Mouse (Mus musculus) hindbrain, embryonic 14.5 days (tissue): ENCODE data around the gene Gpr156. TPM values are rescaled to one million over a fixed set of nuclear protein-coding genes. Genes with fewer than 3 reads are reported as not detected.
"Not testable (repeated sequence)": the region's sequence is repeated elsewhere in the genome, so short reads cannot be mapped to it uniquely, and the experiment has no call there.

Experiments used
- ATAC-seq: fragments of 200-750 bp; cut with Nextera tagmentation; 2 replicates; pipeline ENCODE4 v1.8.0; 2017; ENCODE audit warnings: moderate number of reproducible peaks, mild to moderate bottlenecking, moderate TSS enrichment, moderate library complexity; ENCODE audit not compliant: low FRiP score
- DNase-seq: peaks from one replicate; pipeline ENCODE4 v3.0.0-alpha.2; 2015; ENCODE audit warnings: low spot score
- H3K27ac ChIP-seq: fragments of 300-500 bp; sonication (generic); 2 replicates; pipeline ENCODE4 v1.5.1; 2014; ENCODE audit warnings: mild to moderate bottlenecking, moderate library complexity
- H3K27me3 ChIP-seq: fragments of 300-500 bp; sonication (generic); 2 replicates; pipeline ENCODE4 v1.6.1; 2014; ENCODE audit warnings: mild to moderate bottlenecking, low read length, mixed read lengths; ENCODE audit not compliant: control insufficient read depth, insufficient read depth
- H3K36me3 ChIP-seq: fragments of 300-500 bp; sonication (generic); replicated peaks from 2 replicates; pipeline ENCODE4 v1.6.1; 2014; ENCODE audit not compliant: control insufficient read depth, insufficient read depth
- H3K4me1 ChIP-seq: fragments of 300-500 bp; sonication (generic); replicated peaks from 2 replicates; pipeline ENCODE4 v1.6.1; 2014; ENCODE audit warnings: antibody characterized with exemption, low read length, mixed read lengths; ENCODE audit not compliant: control insufficient read depth, insufficient read depth
- H3K4me2 ChIP-seq: fragments of 300-500 bp; sonication (generic); replicated peaks from 2 replicates; pipeline ENCODE4 v1.6.1; 2014; ENCODE audit warnings: mild to moderate bottlenecking, moderate library complexity
- H3K4me3 ChIP-seq: fragments of 300-500 bp; sonication (generic); replicated peaks from 2 replicates; pipeline ENCODE4 v1.5.1; 2014; ENCODE audit warnings: mild to moderate bottlenecking, low read length
- H3K9ac ChIP-seq: fragments of 300-500 bp; sonication (generic); 2 replicates; pipeline ENCODE4 v1.6.1; 2014
- H3K9me3 ChIP-seq: fragments of 300-500 bp; sonication (generic); 2 replicates; pipeline ENCODE4 v1.6.1; 2016; ENCODE audit warnings: low read length; ENCODE audit not compliant: control insufficient read depth
- WGBS: fragments of 180-500 bp; shearing (Covaris S2); extraction: QIAGEN DNeasy Blood & Tissue Kit; methylation state at CpG from one replicate; pipeline ENCODE4 v1.1.7; 2014; 5-methylcytosine and 5-hydroxymethylcytosine counted together
- polyA plus RNA-seq: library from polyadenylated mRNA; unstranded; fragments of >200 nt; fragmentation: Nextera tagmentation; extraction: Ambion mirVana; gene quantifications from 2 replicates; pipeline ENCODE4 v1.2.1, GENCODE M21; 2014

The Gpr156 gene
- polyA plus RNA-seq, 1 experiment from 2014 or later, result 3.9 TPM

DNA sequence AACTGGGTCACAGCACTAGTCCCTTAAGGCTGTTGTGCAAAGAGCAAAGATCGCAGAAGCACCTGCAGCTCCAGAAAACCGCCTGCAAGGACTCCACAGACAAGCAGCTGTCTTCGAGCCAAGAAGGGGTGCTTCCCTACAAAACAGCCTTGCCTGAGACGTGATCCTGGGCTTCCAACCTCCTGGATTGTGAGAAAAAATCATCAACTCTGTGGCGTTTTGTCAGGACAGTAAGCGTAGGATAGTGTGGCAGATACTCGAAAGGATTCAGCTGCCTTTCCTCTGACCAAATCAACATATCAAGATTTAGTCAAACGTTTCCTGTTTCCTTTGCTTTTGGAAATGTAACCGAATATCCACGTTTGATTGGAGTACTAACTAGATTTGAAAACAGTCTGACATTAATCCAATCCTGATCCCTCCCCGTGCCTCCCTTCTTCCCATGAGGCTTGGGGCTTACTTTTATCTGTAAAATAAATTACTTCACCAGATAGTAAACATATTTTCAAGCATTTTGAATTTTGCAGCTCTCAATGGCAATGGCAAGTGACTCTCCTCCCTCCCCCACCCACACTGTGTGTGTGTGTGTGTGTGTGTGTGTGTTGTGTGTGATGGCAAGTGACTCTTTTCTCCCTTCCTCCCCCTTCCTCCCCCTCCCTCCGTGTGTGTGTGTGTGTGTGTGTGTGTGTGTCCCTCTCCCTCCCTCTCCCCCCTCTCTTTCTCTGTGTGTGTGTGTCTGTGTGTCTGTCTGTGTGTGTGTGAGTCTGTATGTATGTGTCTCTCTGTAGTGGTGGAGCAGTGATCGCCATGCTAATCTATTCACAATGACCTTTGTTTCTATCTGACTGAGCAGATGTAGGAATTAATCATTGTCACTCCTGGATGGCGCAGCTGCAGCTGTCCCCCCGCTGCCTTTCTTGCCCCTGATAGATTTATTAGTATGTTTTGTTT is 47.3 kb downstream of the Gpr156 start:
- H3K4me2 ChIP-seq, result peak overlapping the region; percentile 35
- H3K4me3 ChIP-seq, result no peak overlapping the region
- 17% methylated on average over 15 of the region's 15 CpGs for WGBS
- no peaks in the 10 kb centered on the region for H3K27me3 ChIP-seq
- DNase-seq, result peak; percentile 64
- H3K9me3 ChIP-seq, result no peaks in the 10 kb centered on the region
- H3K36me3 ChIP-seq, result no peaks in the 10 kb centered on the region
- peak overlapping the region; percentile 33; the same call in 1 of the 2 replicates for H3K9ac ChIP-seq
- peaks cover 22% of the 10 kb centered on the region for H3K4me1 ChIP-seq
- ATAC-seq, result peak; percentile 84
- peak overlapping the region; percentile 86 for H3K27ac ChIP-seq

DNA sequence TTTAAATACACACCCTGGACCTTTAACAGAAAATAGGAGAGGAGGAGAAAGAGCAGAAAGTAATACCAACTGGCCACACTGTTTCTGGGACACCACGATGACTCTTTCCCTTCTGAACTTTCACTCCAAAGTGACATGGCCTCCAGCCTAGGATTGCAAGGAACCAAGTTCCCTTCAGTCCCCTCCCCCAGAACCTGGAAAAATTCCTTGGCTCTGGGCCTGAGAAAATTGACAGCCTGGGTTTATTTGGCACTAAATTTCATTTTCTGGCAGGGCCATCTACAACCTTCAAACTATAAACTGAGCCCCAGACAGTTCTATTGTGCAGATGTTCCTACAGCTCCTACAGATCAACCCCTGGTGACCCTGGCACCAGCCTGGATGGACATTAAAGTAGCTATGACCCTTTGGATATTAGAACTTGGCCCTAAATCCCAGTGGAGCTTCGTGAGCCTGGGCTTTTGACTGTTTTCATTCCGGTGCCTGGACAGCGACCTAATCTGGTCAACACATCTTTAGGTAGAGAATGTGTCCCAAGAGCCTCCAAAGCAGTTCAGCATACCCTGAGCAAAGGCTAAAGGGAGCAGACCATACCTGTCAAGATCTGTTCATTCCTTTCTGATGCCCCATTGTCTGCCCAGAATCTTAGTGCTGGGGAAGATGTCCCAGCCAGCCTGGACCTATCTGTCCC is 48.2 kb downstream of the Gpr156 start:
- Histone ChIP-seq H3K4me2 (peak overlapping the region; percentile 35; the same call in 1 of the 2 replicates), H3K9ac (no peak overlapping the region), H3K36me3 (no peaks in the 10 kb centered on the region), H3K27ac (peak overlapping the region; percentile 86), H3K4me1 (peaks cover 22% of the 10 kb centered on the region), H3K27me3 (no peaks in the 10 kb centered on the region), H3K9me3 (no peaks in the 10 kb centered on the region), H3K4me3 (no peak overlapping the region)
- 41% methylated on average over 4 of the region's 4 CpGs for WGBS
- ATAC-seq, result no peak
- no peak for DNase-seq

DNA sequence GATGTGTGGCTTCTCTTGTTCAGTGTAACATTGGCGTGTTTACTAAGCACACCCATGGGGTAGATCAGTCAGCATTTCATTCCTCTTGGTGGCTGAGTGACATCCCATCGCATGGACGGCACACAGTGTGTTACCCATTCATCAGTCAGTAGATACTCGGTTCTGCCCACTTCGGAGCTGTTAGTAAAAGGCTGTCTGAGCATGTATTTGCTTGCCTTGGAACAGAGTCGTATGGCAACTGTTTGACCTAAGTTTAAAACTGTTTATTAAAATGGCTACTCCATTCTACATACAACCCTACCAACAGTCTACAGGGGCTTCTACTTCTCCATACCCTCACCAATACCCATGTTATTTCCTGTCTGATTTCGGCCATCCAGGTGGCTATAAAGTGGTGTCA is 50.6 kb downstream of the Gpr156 start:
- no peaks in the 10 kb centered on the region for H3K9me3 ChIP-seq
- no peak overlapping the region for H3K4me3 ChIP-seq
- no peaks in the 10 kb centered on the region for H3K27me3 ChIP-seq
- no peak overlapping the region for H3K9ac ChIP-seq
- no peak for DNase-seq
- H3K4me2 ChIP-seq, result no peak overlapping the region
- no peak overlapping the region for H3K27ac ChIP-seq
- no peaks in the 10 kb centered on the region for H3K36me3 ChIP-seq
- no peak for ATAC-seq
- peaks cover 24% of the 10 kb centered on the region for H3K4me1 ChIP-seq
- WGBS, result 82% methylated on average over 7 of the region's 7 CpGs

DNA sequence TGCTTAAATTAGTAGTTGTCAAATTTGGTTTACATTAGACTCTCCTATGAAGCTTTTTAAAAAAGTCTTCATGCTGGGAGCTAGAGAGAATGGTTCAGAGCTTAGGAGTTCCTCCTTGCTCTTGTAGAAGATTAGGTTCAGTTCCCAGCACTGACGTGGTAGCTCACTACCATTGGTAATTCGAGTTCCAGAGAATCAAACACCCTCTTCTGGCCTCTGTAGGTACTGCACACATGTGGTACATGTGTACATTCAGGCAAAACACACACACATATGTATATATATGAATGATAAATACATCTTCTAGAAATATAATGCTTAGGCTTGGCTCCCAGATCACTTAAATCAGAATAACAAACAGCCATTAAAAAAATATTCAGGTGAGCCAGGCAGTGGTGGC is 51.1 kb downstream of the Gpr156 start:
- Histone ChIP-seq H3K36me3 (no peaks in the 10 kb centered on the region), H3K27me3 (no peaks in the 10 kb centered on the region), H3K4me2 (no peak overlapping the region), H3K9ac (no peak overlapping the region), H3K9me3 (no peaks in the 10 kb centered on the region), H3K27ac (no peak overlapping the region), H3K4me1 (peaks cover 27% of the 10 kb centered on the region), H3K4me3 (no peak overlapping the region)
- no peak for DNase-seq
- ATAC-seq, result no peak
- WGBS, result 76% methylated on average over 2 of the region's 2 CpGs

DNA sequence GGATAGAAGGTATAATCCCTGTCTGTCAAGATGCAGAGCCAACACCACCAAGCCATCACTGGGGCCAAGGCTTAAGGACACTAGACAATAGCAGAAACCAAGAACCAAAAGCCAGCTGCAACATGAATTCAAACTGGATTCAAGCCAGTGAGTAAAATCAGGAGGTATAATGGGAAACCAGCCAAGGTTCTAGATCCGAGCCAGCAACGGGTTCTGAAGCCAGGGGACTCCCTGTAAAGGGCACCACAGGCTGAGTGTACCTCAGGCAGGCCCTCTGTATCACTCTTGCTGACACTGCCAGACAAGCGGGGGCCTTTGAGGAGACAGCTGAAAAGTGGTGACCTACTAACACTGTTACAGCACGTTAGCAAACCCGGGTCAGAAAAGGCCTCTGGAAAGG is 55.2 kb downstream of the Gpr156 start:
- 52% methylated on average over 5 of the region's 5 CpGs for WGBS
- H3K4me3 ChIP-seq, result no peak overlapping the region
- DNase-seq, result no peak
- H3K9ac ChIP-seq, result no peak overlapping the region
- no peaks in the 10 kb centered on the region for H3K36me3 ChIP-seq
- H3K27me3 ChIP-seq, result no peaks in the 10 kb centered on the region
- ATAC-seq, result no peak
- H3K4me2 ChIP-seq, result no peak overlapping the region
- H3K4me1 ChIP-seq, result peaks cover 24% of the 10 kb centered on the region; the same call in 1 of the 2 replicates
- H3K27ac ChIP-seq, result no peak overlapping the region
- no peaks in the 10 kb centered on the region for H3K9me3 ChIP-seq

DNA sequence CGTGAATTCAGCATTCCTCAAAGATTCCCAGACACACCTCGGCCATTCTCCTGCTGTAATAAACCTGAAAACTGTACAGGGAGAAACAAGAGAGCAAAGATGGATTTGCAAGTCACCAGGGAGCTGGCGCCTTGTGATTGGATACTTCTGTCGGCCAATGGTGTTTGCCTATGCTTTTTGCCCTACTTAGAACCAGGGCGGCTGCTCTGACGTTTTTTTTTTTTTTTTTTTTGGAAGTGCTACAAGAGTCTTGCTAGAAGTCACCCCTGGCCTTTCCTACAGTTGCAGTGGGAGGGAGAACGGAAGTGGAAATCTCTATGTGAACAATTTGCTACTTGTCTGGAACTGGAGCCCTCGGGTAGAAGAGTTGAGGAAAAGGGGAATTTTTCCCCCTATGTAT is 56.1 kb downstream of the Gpr156 start:
- no peak overlapping the region for H3K9ac ChIP-seq
- WGBS, result 63% methylated on average over 8 of the region's 8 CpGs
- ATAC-seq (no peak), DNase-seq (no peak)
- no peak overlapping the region for H3K4me2 ChIP-seq
- no peaks in the 10 kb centered on the region for H3K9me3 ChIP-seq
- no peaks in the 10 kb centered on the region for H3K27me3 ChIP-seq
- no peaks in the 10 kb centered on the region for H3K36me3 ChIP-seq
- H3K4me1 ChIP-seq, result peaks cover 24% of the 10 kb centered on the region; the same call in 1 of the 2 replicates
- H3K4me3 ChIP-seq, result no peak overlapping the region
- H3K27ac ChIP-seq, result no peak overlapping the region

DNA sequence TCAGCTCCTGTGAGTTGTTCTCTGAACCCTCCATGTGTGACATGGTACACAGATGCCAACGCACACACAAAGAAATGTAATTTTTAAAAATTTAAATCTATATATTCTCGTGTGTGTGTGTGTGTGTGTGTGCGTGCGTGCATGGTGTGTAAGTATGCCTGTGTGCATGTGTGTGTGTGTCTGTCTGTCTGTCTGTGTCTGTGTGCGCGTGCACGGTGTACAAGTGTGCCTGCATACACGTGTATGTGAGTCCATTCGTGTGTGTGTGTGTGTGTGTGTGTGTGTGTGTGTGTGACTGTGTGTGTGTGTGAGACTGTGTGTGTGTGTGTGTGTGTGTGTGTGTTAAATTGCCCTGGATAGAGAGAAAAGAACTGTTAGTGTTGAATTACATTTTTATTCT is 56.9 kb downstream of the Gpr156 start:
- not testable (repeated sequence) for H3K27me3 ChIP-seq, DNase-seq, H3K9ac ChIP-seq, H3K36me3 ChIP-seq, H3K4me2 ChIP-seq, H3K9me3 ChIP-seq, H3K4me3 ChIP-seq
- ATAC-seq, result peak; percentile 25; the same call in 1 of the 2 replicates
- Histone ChIP-seq H3K4me1 (peaks cover 24% of the 10 kb centered on the region; the same call in 1 of the 2 replicates), H3K27ac (peak overlapping the region; percentile 66)
- 93% methylated on average over 9 of the region's 9 CpGs for WGBS

DNA sequence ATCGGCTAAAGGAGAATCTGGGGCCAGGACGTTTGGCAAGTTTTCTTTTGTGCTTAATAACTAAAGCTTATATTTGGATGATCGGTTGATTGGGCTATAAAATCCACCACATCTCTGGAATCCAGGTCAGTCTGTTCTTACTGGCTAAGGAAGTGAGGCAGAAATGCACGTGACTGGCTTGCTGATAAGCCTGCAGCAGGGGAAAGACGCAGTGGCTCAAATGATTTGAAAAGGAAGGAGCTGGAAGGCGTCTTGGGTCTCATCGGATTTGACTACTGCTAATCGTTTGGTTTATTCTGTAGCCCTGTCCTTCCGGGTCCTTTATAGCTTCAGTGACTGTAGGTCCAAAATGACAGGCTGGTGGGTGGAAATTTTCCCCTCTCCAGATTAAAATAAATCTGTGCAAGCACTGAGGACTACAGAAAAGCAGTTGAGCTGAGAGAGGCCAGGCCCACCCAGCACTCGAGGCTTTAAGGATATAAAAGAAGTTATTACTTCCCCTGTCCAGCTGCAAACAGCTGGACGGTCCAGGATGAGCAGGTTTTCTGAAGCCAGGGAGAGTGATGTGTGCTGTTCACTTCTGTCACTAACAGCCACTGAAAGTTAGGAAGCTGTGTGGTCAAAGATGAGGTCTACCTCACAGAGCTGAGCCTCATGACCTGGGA is 57.7 kb downstream of the Gpr156 start:
- H3K27me3 ChIP-seq, result no peaks in the 10 kb centered on the region
- H3K4me1 ChIP-seq, result peaks cover 24% of the 10 kb centered on the region; the same call in 1 of the 2 replicates
- no peaks in the 10 kb centered on the region for H3K36me3 ChIP-seq
- peak; percentile 70; the same call in 1 of the 2 replicates for ATAC-seq
- H3K27ac ChIP-seq, result peak overlapping the region; percentile 66
- whole genome bisulfite sequencing, result 41% methylated on average over 11 of the region's 11 CpGs
- DNase-seq, result peak; percentile 44
- H3K4me2 ChIP-seq, result 0 out of 2 replicates have a peak overlapping the region, but pooled peaks have one; percentile 16
- H3K9me3 ChIP-seq, result no peaks in the 10 kb centered on the region
- H3K4me3 ChIP-seq, result no peak overlapping the region
- no peak overlapping the region for H3K9ac ChIP-seq
